Mouse (Mus musculus): Measurements from ENCODE around the gene Mark3. TPM values are rescaled to one million over a fixed set of nuclear protein-coding genes. Genes with fewer than 3 reads are reported as not detected.
"Not testable (repeated sequence)": the region's sequence is repeated elsewhere in the genome, so short reads cannot be mapped to it uniquely, and the experiment has no call there.

Mark3 gene
- polyA plus RNA-seq, 1 experiment from 2014 or later = 22.4 TPM

- peaks cover 15% of the 10 kb centered on the region for H3K36me3 ChIP-seq
- 2% methylated on average over 18 of the region's 18 CpGs for WGBS
- peak overlapping the region; percentile 97 for H3K9ac ChIP-seq
- no peaks in the 10 kb centered on the region for H3K9me3 ChIP-seq
- peak overlapping the region; percentile 65 for H3K4me2 ChIP-seq (replicated peaks)
- peak overlapping the region; percentile 93 for H3K4me3 ChIP-seq (replicated peaks)
- ATAC-seq = no peak
- peak overlapping the region; percentile 96 for H3K27ac ChIP-seq
- H3K4me1 ChIP-seq (replicated peaks) = peaks cover 26% of the 10 kb centered on the region
- no peaks in the 10 kb centered on the region for H3K27me3 ChIP-seq (replicated peaks)
Measured at GRCm38 (mm10) chr12:111539041-111539345, 35.3 kb upstream of the Mark3 start.

GRCm38 (mm10) chr12:111547070-111547469, 27.3 kb upstream of the Mark3 start:
- 86% methylated on average over 3 of the region's 3 CpGs for WGBS
- no peaks in the 10 kb centered on the region for H3K27me3 ChIP-seq (replicated peaks)
- H3K4me1 ChIP-seq (replicated peaks) = no peaks in the 10 kb centered on the region
- no peak overlapping the region for H3K4me2 ChIP-seq (replicated peaks)
- H3K27ac ChIP-seq = no peak overlapping the region
- peaks cover 7% of the 10 kb centered on the region; the same call in 1 of the 2 replicates for H3K36me3 ChIP-seq
- H3K9me3 ChIP-seq = no peaks in the 10 kb centered on the region
- H3K9ac ChIP-seq = no peak overlapping the region
- ATAC-seq = no peak
- H3K4me3 ChIP-seq (replicated peaks) = no peak overlapping the region

- Histone ChIP-seq H3K9ac (no peak overlapping the region), H3K4me3 (replicated peaks) (no peak overlapping the region), H3K4me2 (replicated peaks) (no peak overlapping the region), H3K4me1 (replicated peaks) (no peaks in the 10 kb centered on the region), H3K27me3 (replicated peaks) (no peaks in the 10 kb centered on the region), H3K36me3 (peaks cover 4% of the 10 kb centered on the region; the same call in 1 of the 2 replicates), H3K9me3 (no peaks in the 10 kb centered on the region), H3K27ac (no peak overlapping the region)
- WGBS = 64% methylated on average over 2 of the region's 2 CpGs
- peak; percentile 13; the same call in 1 of the 2 replicates for ATAC-seq
Measured at GRCm38 (mm10) chr12:111548555-111549289, 25.6 kb upstream of the Mark3 start.

- H3K4me3 ChIP-seq (replicated peaks) = no peak overlapping the region
- no peak for ATAC-seq
- 47% methylated on average over 1 of the region's 1 CpGs for WGBS
- no peaks in the 10 kb centered on the region for H3K9me3 ChIP-seq
- H3K27ac ChIP-seq = 0 out of 2 replicates have a peak overlapping the region, but pooled peaks have one; percentile 5
- no peaks in the 10 kb centered on the region for H3K27me3 ChIP-seq (replicated peaks)
- H3K4me1 ChIP-seq (replicated peaks) = no peaks in the 10 kb centered on the region
- no peak overlapping the region for H3K4me2 ChIP-seq (replicated peaks)
- H3K9ac ChIP-seq = no peak overlapping the region
- peaks cover 4% of the 10 kb centered on the region; the same call in 1 of the 2 replicates for H3K36me3 ChIP-seq
Measured at GRCm38 (mm10) chr12:111550679-111551078, 23.6 kb upstream of the Mark3 start.

- no peak for ATAC-seq
- Histone ChIP-seq H3K36me3 (peaks cover 4% of the 10 kb centered on the region; the same call in 1 of the 2 replicates), H3K9me3 (no peaks in the 10 kb centered on the region), H3K4me2 (replicated peaks) (no peak overlapping the region), H3K4me3 (replicated peaks) (no peak overlapping the region), H3K4me1 (replicated peaks) (no peaks in the 10 kb centered on the region), H3K27ac (no peak overlapping the region), H3K27me3 (replicated peaks) (no peaks in the 10 kb centered on the region), H3K9ac (no peak overlapping the region)
- WGBS = 69% methylated on average over 8 of the region's 8 CpGs
Measured at GRCm38 (mm10) chr12:111552342-111552741, 22.0 kb upstream of the Mark3 start.

- no peak for ATAC-seq
- Histone ChIP-seq H3K36me3 (no peaks in the 10 kb centered on the region), H3K4me2 (replicated peaks) (no peak overlapping the region), H3K9me3 (no peaks in the 10 kb centered on the region), H3K27me3 (replicated peaks) (no peaks in the 10 kb centered on the region), H3K4me1 (replicated peaks) (0 out of 2 replicates have a peak, but pooled peaks cover under 1% of the 10 kb centered on the region), H3K27ac (no peak overlapping the region), H3K9ac (no peak overlapping the region), H3K4me3 (replicated peaks) (no peak overlapping the region)
- 55% methylated on average over 4 of the region's 4 CpGs for WGBS
Measured at GRCm38 (mm10) chr12:111555357-111555756, 19.0 kb upstream of the Mark3 start.

GRCm38 (mm10) chr12:111555893-111556292, 18.4 kb upstream of the Mark3 start:
- 80% methylated on average over 5 of the region's 5 CpGs for WGBS
- not testable (repeated sequence) for H3K4me2 ChIP-seq (replicated peaks); H3K4me3 ChIP-seq (replicated peaks); H3K4me1 ChIP-seq (replicated peaks); ATAC-seq; H3K27ac ChIP-seq; H3K27me3 ChIP-seq (replicated peaks); H3K9ac ChIP-seq; H3K9me3 ChIP-seq; H3K36me3 ChIP-seq

- no peaks in the 10 kb centered on the region for H3K9me3 ChIP-seq
- H3K4me3 ChIP-seq (replicated peaks) = no peak overlapping the region
- H3K27ac ChIP-seq = no peak overlapping the region
- H3K4me1 ChIP-seq (replicated peaks) = 0 out of 2 replicates have a peak, but pooled peaks cover 3% of the 10 kb centered on the region
- no peak overlapping the region for H3K4me2 ChIP-seq (replicated peaks)
- H3K27me3 ChIP-seq (replicated peaks) = no peaks in the 10 kb centered on the region
- ATAC-seq = no peak
- no peak overlapping the region for H3K9ac ChIP-seq
- 45% methylated on average over 6 of the region's 6 CpGs for WGBS
- H3K36me3 ChIP-seq = no peaks in the 10 kb centered on the region
Measured at GRCm38 (mm10) chr12:111557538-111557937, 16.8 kb upstream of the Mark3 start.

- Histone ChIP-seq H3K4me3 (replicated peaks) (no peak overlapping the region), H3K9me3 (no peaks in the 10 kb centered on the region), H3K9ac (no peak overlapping the region), H3K27me3 (replicated peaks) (no peaks in the 10 kb centered on the region), H3K4me2 (replicated peaks) (no peak overlapping the region), H3K36me3 (no peaks in the 10 kb centered on the region), H3K4me1 (replicated peaks) (0 out of 2 replicates have a peak, but pooled peaks cover 3% of the 10 kb centered on the region), H3K27ac (no peak overlapping the region)
- 47% methylated on average over 2 of the region's 2 CpGs for WGBS
- ATAC-seq = peak; percentile 70; the same call in 1 of the 2 replicates
Measured at GRCm38 (mm10) chr12:111558655-111559054, 15.7 kb upstream of the Mark3 start.

- H3K4me2 ChIP-seq (replicated peaks) = peak overlapping the region; percentile 50
- H3K9ac ChIP-seq = no peak overlapping the region
- H3K9me3 ChIP-seq = no peaks in the 10 kb centered on the region
- 0 out of 2 replicates have a peak, but pooled peaks cover 3% of the 10 kb centered on the region for H3K4me1 ChIP-seq (replicated peaks)
- H3K27ac ChIP-seq = no peak overlapping the region
- no peaks in the 10 kb centered on the region for H3K36me3 ChIP-seq
- no peaks in the 10 kb centered on the region for H3K27me3 ChIP-seq (replicated peaks)
- H3K4me3 ChIP-seq (replicated peaks) = peak overlapping the region; percentile 17; the same call in 1 of the 2 replicates
- WGBS = 40% methylated on average over 18 of the region's 18 CpGs
- ATAC-seq = peak; percentile 43; the same call in 1 of the 2 replicates
Measured at GRCm38 (mm10) chr12:111559647-111560258, 14.6 kb upstream of the Mark3 start.

- Histone ChIP-seq H3K4me3 (replicated peaks) (no peak overlapping the region), H3K9ac (no peak overlapping the region), H3K36me3 (no peaks in the 10 kb centered on the region), H3K27me3 (replicated peaks) (no peaks in the 10 kb centered on the region), H3K9me3 (no peaks in the 10 kb centered on the region), H3K27ac (no peak overlapping the region), H3K4me2 (replicated peaks) (peak overlapping the region; percentile 50; the same call in 1 of the 2 replicates), H3K4me1 (replicated peaks) (0 out of 2 replicates have a peak, but pooled peaks cover 3% of the 10 kb centered on the region)
- no peak for ATAC-seq
- 66% methylated on average over 5 of the region's 5 CpGs for WGBS
Measured at GRCm38 (mm10) chr12:111560286-111560685, 14.0 kb upstream of the Mark3 start.

- no peaks in the 10 kb centered on the region for H3K9me3 ChIP-seq
- H3K4me3 ChIP-seq (replicated peaks) = no peak overlapping the region
- H3K4me2 ChIP-seq (replicated peaks) = no peak overlapping the region
- no peak overlapping the region for H3K9ac ChIP-seq
- no peaks in the 10 kb centered on the region for H3K36me3 ChIP-seq
- 43% methylated on average over 4 of the region's 4 CpGs for WGBS
- H3K27ac ChIP-seq = no peak overlapping the region
- 0 out of 2 replicates have a peak, but pooled peaks cover 3% of the 10 kb centered on the region for H3K4me1 ChIP-seq (replicated peaks)
- H3K27me3 ChIP-seq (replicated peaks) = no peaks in the 10 kb centered on the region
- no peak for ATAC-seq
Measured at GRCm38 (mm10) chr12:111562276-111562814, 12.0 kb upstream of the Mark3 start.

All from intestine, embryonic 15.5 days (tissue).